Mouse (Mus musculus): Measurements from ENCODE around the gene Tubb2a. TPM values are rescaled to one million over a fixed set of nuclear protein-coding genes. Genes with fewer than 3 reads are reported as not detected.

Tubb2a gene
- polyA plus RNA-seq, 1 experiment, result 304 TPM

DNA sequence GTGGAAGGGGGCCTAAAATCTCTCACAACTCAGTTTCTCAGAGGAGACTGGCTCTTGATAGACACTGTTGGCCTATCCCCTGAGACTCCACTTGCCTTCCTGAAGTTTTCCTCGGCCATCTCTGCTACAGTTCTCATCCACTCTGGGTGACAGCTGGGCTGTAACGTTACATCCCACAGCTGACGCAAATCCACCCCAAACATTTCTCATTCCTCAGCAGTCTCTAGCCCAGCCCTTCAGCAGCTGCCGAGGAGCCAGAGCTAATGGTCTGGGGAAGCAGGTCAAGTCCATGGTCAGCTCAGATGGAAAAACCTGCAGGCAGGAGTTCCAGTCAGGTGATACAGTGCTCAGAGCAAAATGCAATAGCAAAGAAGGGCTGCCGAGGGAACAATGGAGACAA lies 33.2 kb upstream of the Tubb2a start:
- no peak for TF ChIP-seq MYOD1 (IDR thresholded peaks at IDR 0.05; ENCODE audit: control insufficient read depth, insufficient read length, low read depth)
- no peak for TF ChIP-seq CEBPB (IDR thresholded peaks at IDR 0.05; ENCODE audit: low read depth)
- no peak for TF ChIP-seq MAX (IDR thresholded peaks at IDR 0.05)
- no peak for TF ChIP-seq MYOG (IDR thresholded peaks at IDR 0.05; ENCODE audit: control insufficient read depth, extremely low read depth, insufficient read length)
- no peak for TF ChIP-seq FOSL1 (IDR thresholded peaks at IDR 0.05; ENCODE audit: insufficient read depth, low read length, poor library complexity, severe bottlenecking)
- TF ChIP-seq USF1 (IDR thresholded peaks at IDR 0.05; ENCODE audit: low read depth), result no peak
- no peak for TF ChIP-seq CTCF (IDR thresholded peaks at IDR 0.05; ENCODE audit: control insufficient read depth, insufficient read depth, insufficient read length)
- H3K27me3 ChIP-seq (ENCODE audit: control insufficient read depth, insufficient read depth, insufficient read length), result no peaks in the 10 kb centered on the region
- no peaks in the 10 kb centered on the region for H3K36me3 ChIP-seq (ENCODE audit: control insufficient read depth, insufficient read depth)
- H3K79me2 ChIP-seq (ENCODE audit: control insufficient read depth, insufficient read depth), result no peaks in the 10 kb centered on the region
- H3ac ChIP-seq (ENCODE audit: control insufficient read depth, insufficient read length, low read depth), result no peak overlapping the region
- no peak overlapping the region for H3K4me3 ChIP-seq (ENCODE audit: insufficient read depth, poor library complexity, severe bottlenecking)
- no peaks in the 10 kb centered on the region for H3K79me3 ChIP-seq (ENCODE audit: low read depth)

DNA sequence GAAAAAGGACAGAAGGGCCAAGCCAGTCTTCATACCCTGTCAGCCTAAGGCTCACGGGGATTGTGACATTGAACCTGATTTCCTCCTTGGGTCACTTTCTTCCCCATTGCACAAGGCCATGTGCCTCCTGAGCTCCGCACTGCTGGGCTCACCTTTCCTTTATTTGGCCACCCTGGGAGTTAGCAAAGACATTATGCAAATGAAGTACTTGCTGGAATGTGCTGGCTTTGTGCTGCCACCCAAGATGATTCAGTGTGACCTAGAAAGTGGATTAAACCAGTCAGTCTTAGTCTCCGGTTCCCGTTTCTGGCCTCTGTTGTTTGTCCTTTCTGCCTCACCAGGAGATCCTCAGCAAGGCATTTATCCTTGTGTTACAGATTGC lies 31.9 kb upstream of the Tubb2a start:
- H3K27me3 ChIP-seq (ENCODE audit: control insufficient read depth, insufficient read depth, insufficient read length), result no peaks in the 10 kb centered on the region
- TF ChIP-seq USF1 (IDR thresholded peaks at IDR 0.05; ENCODE audit: low read depth) (no peak), MYOD1 (IDR thresholded peaks at IDR 0.05; ENCODE audit: control insufficient read depth, insufficient read length, low read depth) (no peak), FOSL1 (IDR thresholded peaks at IDR 0.05; ENCODE audit: insufficient read depth, low read length, poor library complexity, severe bottlenecking) (no peak), CTCF (IDR thresholded peaks at IDR 0.05; ENCODE audit: control insufficient read depth, insufficient read depth, insufficient read length) (no peak), MAX (IDR thresholded peaks at IDR 0.05) (no peak), CEBPB (IDR thresholded peaks at IDR 0.05; ENCODE audit: low read depth) (no peak), MYOG (IDR thresholded peaks at IDR 0.05; ENCODE audit: control insufficient read depth, extremely low read depth, insufficient read length) (no peak)
- no peak overlapping the region for H3ac ChIP-seq (ENCODE audit: control insufficient read depth, insufficient read length, low read depth)
- H3K4me3 ChIP-seq (ENCODE audit: insufficient read depth, poor library complexity, severe bottlenecking), result no peak overlapping the region
- no peaks in the 10 kb centered on the region for H3K36me3 ChIP-seq (ENCODE audit: control insufficient read depth, insufficient read depth)
- H3K79me3 ChIP-seq (ENCODE audit: low read depth), result no peaks in the 10 kb centered on the region
- no peaks in the 10 kb centered on the region for H3K79me2 ChIP-seq (ENCODE audit: control insufficient read depth, insufficient read depth)

DNA sequence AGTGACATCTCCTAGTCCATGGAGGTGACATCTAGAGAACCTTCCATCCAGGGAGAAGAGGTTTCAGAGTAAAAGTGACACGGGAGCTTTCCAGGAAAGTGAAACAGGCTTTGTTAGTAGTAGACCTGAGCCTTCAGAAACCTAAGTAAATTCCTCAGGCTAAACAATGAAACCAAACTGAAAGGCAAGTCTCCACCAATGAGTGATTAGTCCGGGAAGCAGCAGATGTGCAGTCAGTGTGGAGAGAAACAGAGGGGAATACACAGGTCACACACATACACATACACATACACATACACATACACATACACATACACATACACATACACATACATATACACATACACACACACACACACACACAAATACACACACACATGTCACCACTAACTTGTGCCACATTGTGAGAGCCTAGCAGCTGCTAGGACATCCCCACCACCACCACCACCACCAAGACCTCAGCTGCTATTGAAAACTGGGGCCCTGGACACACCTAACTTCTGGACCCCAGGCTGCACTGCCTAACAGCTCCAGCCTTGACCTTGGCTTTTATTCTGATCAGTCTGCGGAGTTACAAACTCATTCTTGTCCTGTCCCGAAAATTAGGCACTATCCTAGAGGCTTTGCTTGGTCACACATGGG lies 31.3 kb upstream of the Tubb2a start:
- H3K36me3 ChIP-seq (ENCODE audit: control insufficient read depth, insufficient read depth), result no peaks in the 10 kb centered on the region

DNA sequence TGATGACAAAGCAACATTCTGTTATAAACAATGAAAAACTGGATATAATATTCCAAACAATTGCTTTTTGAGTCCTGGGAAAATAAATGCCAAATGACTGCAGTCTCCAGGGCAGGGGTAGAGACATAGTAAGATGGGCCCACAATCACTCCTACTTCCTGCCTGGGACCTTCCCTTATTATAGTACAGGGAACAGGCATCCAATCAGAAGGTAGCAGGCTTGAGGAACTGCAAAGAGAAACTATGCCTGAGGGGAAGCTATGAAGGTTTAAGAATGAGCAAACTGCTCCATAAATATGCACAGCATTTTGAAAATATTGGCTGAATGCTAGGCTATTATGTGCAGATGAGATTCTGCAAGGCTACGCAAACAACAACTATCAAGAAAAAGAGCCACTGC lies 29.2 kb upstream of the Tubb2a start:
- Histone ChIP-seq H3ac (ENCODE audit: control insufficient read depth, insufficient read length, low read depth) (no peak overlapping the region), H3K27me3 (ENCODE audit: control insufficient read depth, insufficient read depth, insufficient read length) (no peaks in the 10 kb centered on the region), H3K36me3 (ENCODE audit: control insufficient read depth, insufficient read depth) (no peaks in the 10 kb centered on the region), H3K4me3 (ENCODE audit: insufficient read depth, poor library complexity, severe bottlenecking) (no peak overlapping the region), H3K79me3 (ENCODE audit: low read depth) (no peaks in the 10 kb centered on the region), H3K79me2 (ENCODE audit: control insufficient read depth, insufficient read depth) (no peaks in the 10 kb centered on the region)
- TF ChIP-seq MYOG (IDR thresholded peaks at IDR 0.05; ENCODE audit: control insufficient read depth, extremely low read depth, insufficient read length), result no peak
- TF ChIP-seq MYOD1 (IDR thresholded peaks at IDR 0.05; ENCODE audit: control insufficient read depth, insufficient read length, low read depth), result no peak
- TF ChIP-seq FOSL1 (IDR thresholded peaks at IDR 0.05; ENCODE audit: insufficient read depth, low read length, poor library complexity, severe bottlenecking), result no peak
- TF ChIP-seq MAX (IDR thresholded peaks at IDR 0.05), result no peak
- TF ChIP-seq CEBPB (IDR thresholded peaks at IDR 0.05; ENCODE audit: low read depth), result no peak
- no peak for TF ChIP-seq CTCF (IDR thresholded peaks at IDR 0.05; ENCODE audit: control insufficient read depth, insufficient read depth, insufficient read length)
- no peak for TF ChIP-seq USF1 (IDR thresholded peaks at IDR 0.05; ENCODE audit: low read depth)

More for the DNA sequence above, 31.3 kb upstream of the Tubb2a start:
- Histone ChIP-seq H3K27me3 (ENCODE audit: control insufficient read depth, insufficient read depth, insufficient read length) (no peaks in the 10 kb centered on the region), H3K79me3 (ENCODE audit: low read depth) (no peaks in the 10 kb centered on the region), H3K79me2 (ENCODE audit: control insufficient read depth, insufficient read depth) (no peaks in the 10 kb centered on the region), H3K4me3 (ENCODE audit: insufficient read depth, poor library complexity, severe bottlenecking) (no peak overlapping the region), H3ac (ENCODE audit: control insufficient read depth, insufficient read length, low read depth) (no peak overlapping the region)
- no peak for TF ChIP-seq FOSL1 (IDR thresholded peaks at IDR 0.05; ENCODE audit: insufficient read depth, low read length, poor library complexity, severe bottlenecking)
- no peak for TF ChIP-seq USF1 (IDR thresholded peaks at IDR 0.05; ENCODE audit: low read depth)
- no peak for TF ChIP-seq MYOG (IDR thresholded peaks at IDR 0.05; ENCODE audit: control insufficient read depth, extremely low read depth, insufficient read length)
- no peak for TF ChIP-seq MYOD1 (IDR thresholded peaks at IDR 0.05; ENCODE audit: control insufficient read depth, insufficient read length, low read depth)
- TF ChIP-seq CEBPB (IDR thresholded peaks at IDR 0.05; ENCODE audit: low read depth), result no peak
- TF ChIP-seq MAX (IDR thresholded peaks at IDR 0.05), result no peak
- no peak for TF ChIP-seq CTCF (IDR thresholded peaks at IDR 0.05; ENCODE audit: control insufficient read depth, insufficient read depth, insufficient read length)

DNA sequence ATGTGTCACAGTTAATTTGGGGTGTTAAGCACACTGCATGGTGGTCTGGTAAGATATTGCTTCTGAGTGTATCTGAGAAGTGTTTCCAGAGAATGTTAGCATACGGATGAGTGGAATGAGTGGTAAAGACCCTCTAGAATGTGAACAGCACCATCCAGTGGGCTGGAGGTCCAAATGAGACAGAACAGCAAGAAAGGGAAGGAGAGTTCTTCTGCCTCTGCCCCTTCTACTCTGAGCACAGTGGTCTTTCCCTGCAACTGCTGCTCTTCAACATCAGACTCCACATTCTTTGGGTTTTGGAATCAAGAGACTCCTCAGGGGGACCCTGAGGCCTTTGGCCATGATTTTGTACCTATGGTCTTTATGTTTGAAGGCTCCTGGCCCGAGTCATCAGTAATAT lies 28.4 kb upstream of the Tubb2a start:
- no peak for TF ChIP-seq CEBPB (IDR thresholded peaks at IDR 0.05; ENCODE audit: low read depth)
- no peak for TF ChIP-seq CTCF (IDR thresholded peaks at IDR 0.05; ENCODE audit: control insufficient read depth, insufficient read depth, insufficient read length)
- no peak for TF ChIP-seq FOSL1 (IDR thresholded peaks at IDR 0.05; ENCODE audit: insufficient read depth, low read length, poor library complexity, severe bottlenecking)
- TF ChIP-seq USF1 (IDR thresholded peaks at IDR 0.05; ENCODE audit: low read depth), result no peak
- TF ChIP-seq MYOG (IDR thresholded peaks at IDR 0.05; ENCODE audit: control insufficient read depth, extremely low read depth, insufficient read length), result no peak
- TF ChIP-seq MYOD1 (IDR thresholded peaks at IDR 0.05; ENCODE audit: control insufficient read depth, insufficient read length, low read depth), result no peak
- TF ChIP-seq MAX (IDR thresholded peaks at IDR 0.05), result no peak

More for the DNA sequence above, 28.4 kb upstream of the Tubb2a start:
- no peaks in the 10 kb centered on the region for H3K27me3 ChIP-seq (ENCODE audit: control insufficient read depth, insufficient read depth, insufficient read length)
- no peaks in the 10 kb centered on the region for H3K36me3 ChIP-seq (ENCODE audit: control insufficient read depth, insufficient read depth)
- no peak overlapping the region for H3ac ChIP-seq (ENCODE audit: control insufficient read depth, insufficient read length, low read depth)
- no peaks in the 10 kb centered on the region for H3K79me2 ChIP-seq (ENCODE audit: control insufficient read depth, insufficient read depth)
- H3K4me3 ChIP-seq (ENCODE audit: insufficient read depth, poor library complexity, severe bottlenecking), result no peak overlapping the region
- no peaks in the 10 kb centered on the region for H3K79me3 ChIP-seq (ENCODE audit: low read depth)

Data from C2C12 (cell line).